Mouse (Mus musculus) cortical plate, adult 2 months (tissue): Measurements from ENCODE around the gene Zc3h12d. TPM values are rescaled to one million over a fixed set of nuclear protein-coding genes. Genes with fewer than 3 reads are reported as not detected.
"Not testable (repeated sequence)": the region's sequence is repeated elsewhere in the genome, so short reads cannot be mapped to it uniquely, and the experiment has no call there.

ENCODE experiments used
- H3K27ac ChIP-seq: fragments of 200-500 bp; 2 replicates; pipeline ENCODE4 v1.5.1; 2012; ENCODE audit warnings: low read length, control low read depth, inconsistent platforms; ENCODE audit not compliant: insufficient read depth
- H3K4me1 ChIP-seq: fragments of 200-500 bp; 2 replicates; pipeline ENCODE4 v1.6.1; 2011; ENCODE audit warnings: low read length; ENCODE audit not compliant: control insufficient read depth, insufficient read depth
- H3K4me3 ChIP-seq: fragments of 200-500 bp; 2 replicates; pipeline ENCODE4 v1.5.1; 2011; ENCODE audit warnings: mild to moderate bottlenecking, low read length, control low read depth; ENCODE audit not compliant: insufficient read depth
- CTCF ChIP-seq: fragments of 200-500 bp; IDR thresholded peaks from 2 replicates; pipeline ENCODE4 v1.5.1; 2011; ENCODE audit warnings: mild to moderate bottlenecking, control low read depth, low read length; ENCODE audit not compliant: insufficient read depth; ENCODE audit errors: extremely low read depth
- POLR2A ChIP-seq: fragments of 200-500 bp; IDR thresholded peaks from 2 replicates; pipeline ENCODE4 v1.6.1; 2011; ENCODE audit warnings: mild to moderate bottlenecking, low read length, control low read depth; ENCODE audit not compliant: insufficient read depth; ENCODE audit errors: extremely low read depth
- polyA plus RNA-seq: library from polyadenylated mRNA; depleted of rRNA; stranded (reverse); fragments of >200 nt; gene quantifications from 2 replicates; pipeline ENCODE4 v1.2.3, GENCODE M21; 2012

Gene Zc3h12d
- polyA plus RNA-seq, 1 experiment = 0.02 TPM

DNA sequence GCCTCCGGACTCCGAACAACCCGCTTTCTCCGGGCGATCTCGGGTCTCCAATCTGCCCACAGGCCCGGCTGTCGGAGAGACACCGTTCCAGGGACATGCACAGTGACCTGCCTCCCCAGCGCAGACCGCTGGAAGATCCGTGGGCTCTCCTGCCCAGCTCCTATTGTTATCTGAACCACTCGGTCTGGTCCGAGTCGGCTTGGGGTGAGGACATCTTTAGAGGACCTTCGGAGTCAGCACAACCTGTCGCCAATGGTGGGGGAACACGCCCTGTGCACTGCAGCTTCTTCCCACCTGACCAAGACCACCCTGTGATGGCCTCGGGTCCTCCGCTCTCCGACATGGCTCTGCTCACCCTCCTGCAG lies 35.4 kb downstream of the Zc3h12d start:
- H3K4me3 ChIP-seq = no peak overlapping the region
- no peak overlapping the region for H3K27ac ChIP-seq
- no peaks in the 10 kb centered on the region for H3K4me1 ChIP-seq
- no peak for TF ChIP-seq POLR2A
- TF ChIP-seq CTCF = no peak

DNA sequence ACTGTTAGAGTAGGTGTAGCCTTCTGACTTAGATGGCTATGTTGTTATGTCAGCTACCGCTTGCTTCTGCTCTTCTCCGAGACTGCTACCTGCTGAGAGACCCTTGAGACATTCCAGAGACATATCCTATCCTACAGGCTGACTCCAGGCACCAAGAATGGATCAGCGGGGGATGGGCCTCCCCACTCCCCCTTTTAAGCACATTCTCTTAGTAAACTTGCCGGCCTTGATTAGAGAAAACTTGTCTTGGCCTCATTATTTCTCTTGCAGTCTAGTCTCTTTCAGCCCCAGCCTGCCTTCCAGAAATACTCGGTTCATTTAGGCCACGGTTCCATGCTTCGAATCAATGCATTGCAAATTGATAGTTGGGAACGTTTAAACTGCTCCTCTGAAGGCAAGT lies 37.5 kb downstream of the Zc3h12d start:
- no peak overlapping the region for H3K27ac ChIP-seq
- H3K4me3 ChIP-seq = no peak overlapping the region
- TF ChIP-seq CTCF (no peak), POLR2A (no peak)
- no peaks in the 10 kb centered on the region for H3K4me1 ChIP-seq

DNA sequence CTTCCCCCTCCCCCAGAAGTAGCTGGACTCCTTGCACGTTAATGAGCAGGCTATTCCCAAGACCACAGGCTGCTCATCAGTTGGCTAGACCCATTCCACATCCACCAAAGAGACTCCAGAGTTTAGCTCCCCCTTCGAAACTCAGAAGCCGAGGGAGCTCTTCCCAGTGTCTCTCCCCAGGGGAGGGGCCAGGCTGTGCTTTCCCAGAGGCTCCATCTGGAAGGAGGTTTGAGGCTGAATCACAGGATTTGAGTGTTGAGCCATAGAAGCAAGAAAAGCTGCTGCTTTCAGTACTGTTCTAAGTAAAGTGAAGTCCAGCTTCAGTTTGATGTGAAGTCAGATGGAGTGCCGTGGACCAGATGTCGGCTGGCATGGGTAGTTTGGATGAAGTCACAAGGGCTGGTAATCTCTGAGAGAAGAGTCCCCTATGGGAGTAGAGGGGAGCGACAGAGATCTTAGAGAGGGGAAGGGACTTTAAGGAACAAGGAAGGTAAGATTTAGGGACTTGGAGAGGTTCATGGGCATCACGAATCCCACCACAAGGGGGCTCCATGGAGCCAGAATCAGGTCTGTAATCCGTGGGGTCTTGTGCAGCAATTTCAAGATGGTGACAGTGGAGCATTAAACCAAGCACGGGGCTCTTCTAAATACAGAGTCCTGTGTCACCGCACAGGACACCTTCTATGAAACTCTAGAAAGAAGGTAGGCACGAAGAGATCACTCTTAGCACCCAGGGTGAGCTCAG lies 38.5 kb downstream of the Zc3h12d start:
- Histone ChIP-seq H3K27ac (no peak overlapping the region), H3K4me1 (no peaks in the 10 kb centered on the region), H3K4me3 (no peak overlapping the region)
- TF ChIP-seq CTCF = peak; percentile 37; the same call in 1 of the 2 replicates
- TF ChIP-seq POLR2A = no peak

DNA sequence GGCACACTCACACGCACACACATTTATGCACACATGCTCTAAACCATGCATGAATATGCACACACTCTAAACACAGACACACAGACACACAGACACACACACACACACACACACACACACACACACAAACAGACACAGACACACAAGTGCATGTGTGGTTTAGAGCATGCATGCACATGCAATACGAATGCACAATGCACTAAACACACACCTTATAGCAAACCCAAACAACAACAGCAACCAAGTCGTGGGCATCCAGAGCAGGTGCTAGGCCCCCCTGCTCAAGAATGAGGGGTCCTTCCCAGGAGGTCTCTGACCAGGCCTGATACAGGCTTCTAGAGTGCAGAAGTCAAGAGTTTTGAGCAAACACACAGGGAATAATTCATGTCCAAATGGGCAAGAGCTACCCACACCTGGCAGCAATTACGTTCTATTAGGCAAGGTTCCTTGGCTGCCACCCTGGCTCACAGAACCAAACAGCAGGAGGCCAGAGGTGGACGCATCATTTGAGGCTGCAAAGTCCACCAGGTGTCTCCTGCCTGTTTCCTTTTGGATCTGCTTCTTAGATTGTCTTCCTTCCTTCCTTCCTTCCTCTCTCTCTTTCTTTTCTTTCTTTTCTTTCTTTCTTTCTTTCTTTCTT lies 39.2 kb downstream of the Zc3h12d start:
- Histone ChIP-seq H3K27ac (no peak overlapping the region), H3K4me1 (no peaks in the 10 kb centered on the region), H3K4me3 (no peak overlapping the region)
- TF ChIP-seq POLR2A (no peak), CTCF (no peak)

DNA sequence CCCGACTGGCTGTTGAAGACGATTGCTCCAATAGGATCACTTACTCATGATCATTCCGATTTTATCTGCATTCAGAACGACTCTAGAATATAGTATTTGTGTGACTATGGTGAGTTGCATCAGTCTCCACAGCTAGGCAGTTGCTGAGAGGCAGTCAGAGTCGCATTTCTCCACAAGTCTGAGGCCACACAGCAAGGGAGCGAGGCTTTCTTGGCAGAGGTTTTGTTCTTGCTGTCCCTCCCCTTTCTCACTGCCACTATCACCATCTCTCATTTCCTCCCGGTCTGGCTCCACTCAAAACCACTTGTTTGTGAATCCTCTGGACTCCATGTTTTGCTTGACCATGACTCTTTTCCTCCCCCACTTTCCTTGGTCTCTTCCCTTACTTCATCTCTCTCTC lies 41.9 kb downstream of the Zc3h12d start:
- Histone ChIP-seq H3K4me1 (no peaks in the 10 kb centered on the region), H3K27ac (no peak overlapping the region), H3K4me3 (no peak overlapping the region)
- TF ChIP-seq CTCF = no peak
- TF ChIP-seq POLR2A = no peak

DNA sequence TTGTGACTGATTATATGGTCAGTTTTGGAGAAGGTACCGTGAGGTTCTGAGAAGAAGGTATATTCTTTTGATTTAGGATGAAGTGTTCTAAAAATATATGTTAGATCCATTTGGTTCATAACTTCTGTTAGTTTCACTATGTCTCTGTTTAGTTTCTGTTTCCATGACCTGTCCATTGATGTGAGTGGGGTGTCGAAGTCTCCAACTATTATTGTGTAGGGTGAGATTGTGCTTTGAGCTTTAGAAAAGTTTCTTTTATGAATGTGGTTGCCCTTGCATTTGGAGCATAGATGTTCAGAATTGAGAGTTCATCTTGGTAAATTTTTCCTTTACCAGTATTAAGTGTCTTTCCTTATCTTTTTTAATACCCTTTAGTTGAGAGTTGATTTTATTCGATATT lies 48.0 kb downstream of the Zc3h12d start:
- H3K4me3 ChIP-seq, H3K4me1 ChIP-seq, H3K27ac ChIP-seq: not testable (repeated sequence)

DNA sequence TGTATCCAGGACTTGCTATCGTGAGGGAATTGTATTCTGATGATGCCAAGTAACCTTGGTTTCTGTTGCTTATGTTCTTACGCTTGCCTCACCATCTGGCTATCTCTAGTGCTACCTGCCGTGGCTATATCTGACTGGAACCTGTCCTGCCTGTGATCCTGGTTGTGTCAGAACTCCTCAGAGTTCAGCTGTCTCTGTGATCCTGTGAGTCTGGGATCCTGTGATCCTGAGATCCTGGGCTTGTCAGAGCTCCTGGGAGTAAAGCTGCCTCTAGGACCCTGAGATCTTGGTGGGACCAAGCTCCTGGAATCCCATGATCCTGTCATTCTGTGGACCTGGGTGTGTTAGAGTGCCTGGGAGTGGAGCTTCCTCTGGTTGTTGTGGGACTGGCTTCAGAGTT lies 49.7 kb downstream of the Zc3h12d start:
- Histone ChIP-seq H3K4me3 (no peak overlapping the region), H3K4me1 (no peaks in the 10 kb centered on the region), H3K27ac (no peak overlapping the region)
- TF ChIP-seq POLR2A (no peak), CTCF (no peak)

DNA sequence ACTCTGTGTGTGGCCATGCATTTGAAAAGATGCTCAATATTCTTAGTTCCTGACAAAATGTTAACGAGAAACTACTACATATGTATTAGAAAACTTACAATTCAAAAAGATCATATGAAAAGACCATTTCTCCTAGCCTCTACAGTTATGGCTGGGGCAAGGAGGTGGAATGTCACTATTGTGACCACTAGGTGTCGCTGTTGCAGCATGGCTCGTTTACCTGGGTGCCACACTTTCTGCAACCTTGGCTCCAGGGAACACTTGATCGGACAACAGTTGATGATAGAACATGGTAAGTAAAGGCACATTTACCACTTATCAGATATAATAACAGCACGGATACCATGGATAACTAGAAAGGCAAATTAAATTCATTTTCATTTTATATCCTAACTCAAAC lies 51.3 kb downstream of the Zc3h12d start:
- Histone ChIP-seq H3K4me1 (no peaks in the 10 kb centered on the region), H3K27ac (no peak overlapping the region), H3K4me3 (no peak overlapping the region)
- TF ChIP-seq CTCF = peak; percentile 99
- no peak for TF ChIP-seq POLR2A

DNA sequence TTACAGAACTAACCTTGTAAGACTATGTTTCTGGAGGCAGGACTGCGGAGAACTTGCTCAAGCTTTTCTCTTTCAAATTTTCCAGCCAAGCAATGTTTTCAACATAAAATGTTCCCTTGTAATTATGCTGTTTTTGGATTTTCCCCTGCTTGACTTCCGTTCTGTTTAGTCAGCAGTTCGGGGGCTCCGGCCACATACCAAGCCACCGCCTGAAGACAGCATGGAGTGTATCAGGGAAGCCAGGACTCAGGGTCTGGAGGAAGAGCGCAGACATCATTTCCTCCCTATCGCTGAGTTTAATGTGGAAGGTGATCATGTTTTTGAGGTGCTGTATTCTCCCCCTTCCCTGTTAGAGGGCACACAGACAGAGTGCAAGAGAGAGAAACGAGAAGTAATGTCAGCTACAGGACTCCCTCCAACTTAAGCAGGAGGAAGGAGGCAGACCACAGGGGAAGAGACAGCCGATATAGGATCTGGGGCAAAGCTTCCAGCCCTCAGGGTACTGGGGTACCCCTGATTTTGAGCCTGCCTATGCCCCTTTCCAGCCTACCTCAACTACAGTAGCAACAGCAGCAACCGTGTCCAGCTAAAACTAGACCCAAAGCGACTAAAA lies 56.1 kb downstream of the Zc3h12d start:
- H3K4me3 ChIP-seq = no peak overlapping the region
- H3K4me1 ChIP-seq = no peaks in the 10 kb centered on the region
- TF ChIP-seq POLR2A = no peak
- TF ChIP-seq CTCF = no peak
- H3K27ac ChIP-seq = no peak overlapping the region

DNA sequence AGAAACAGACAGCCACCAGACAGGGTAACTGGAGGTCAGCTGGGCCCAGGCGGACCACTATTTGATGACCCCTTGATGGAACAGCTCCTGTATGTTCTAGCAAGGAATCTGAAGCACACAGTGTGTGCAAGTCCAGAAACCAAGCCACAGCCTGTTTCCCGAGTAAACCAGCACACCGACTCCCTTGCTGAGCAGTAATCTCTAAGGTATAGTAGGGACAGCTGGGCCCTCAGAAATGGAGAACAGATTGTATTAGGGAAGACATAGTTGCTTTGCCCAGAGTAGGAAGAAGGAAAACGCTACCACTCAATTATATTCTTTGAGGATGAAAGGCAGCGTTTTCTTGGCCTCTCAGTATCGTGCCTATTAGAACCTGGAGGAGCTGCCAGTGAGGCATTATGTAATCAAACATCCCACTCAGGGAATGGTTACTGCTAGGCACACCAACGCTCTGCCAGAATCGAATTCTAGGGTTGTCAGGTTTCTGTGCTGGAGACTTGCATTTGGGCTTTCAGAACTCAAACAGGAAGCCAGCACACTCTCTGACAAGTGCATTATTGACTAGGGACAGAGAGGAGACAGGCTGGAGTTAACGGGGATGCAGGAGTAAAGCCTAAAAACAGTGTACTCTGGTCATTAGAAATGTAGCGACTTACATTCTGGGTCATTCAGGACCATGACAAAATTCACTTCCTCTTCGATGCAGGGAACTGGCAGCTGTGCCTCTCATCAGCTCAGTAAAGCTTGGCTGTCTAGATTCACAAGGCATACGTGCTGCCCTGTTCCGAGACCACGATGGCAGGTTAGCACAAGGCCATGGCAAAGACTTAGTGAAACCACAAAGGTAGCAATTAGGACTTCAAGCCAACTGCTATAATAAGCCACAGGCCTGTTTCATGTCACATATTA lies 68.7 kb downstream of the Zc3h12d start:
- H3K4me1 ChIP-seq = peaks cover 8% of the 10 kb centered on the region
- H3K27ac ChIP-seq = peak overlapping the region; percentile 78
- TF ChIP-seq POLR2A (no peak), CTCF (no peak)
- no peak overlapping the region for H3K4me3 ChIP-seq
